Comparison of ENCODE assay signal across 8 mouse cellular contexts in the genomic region with DNA sequence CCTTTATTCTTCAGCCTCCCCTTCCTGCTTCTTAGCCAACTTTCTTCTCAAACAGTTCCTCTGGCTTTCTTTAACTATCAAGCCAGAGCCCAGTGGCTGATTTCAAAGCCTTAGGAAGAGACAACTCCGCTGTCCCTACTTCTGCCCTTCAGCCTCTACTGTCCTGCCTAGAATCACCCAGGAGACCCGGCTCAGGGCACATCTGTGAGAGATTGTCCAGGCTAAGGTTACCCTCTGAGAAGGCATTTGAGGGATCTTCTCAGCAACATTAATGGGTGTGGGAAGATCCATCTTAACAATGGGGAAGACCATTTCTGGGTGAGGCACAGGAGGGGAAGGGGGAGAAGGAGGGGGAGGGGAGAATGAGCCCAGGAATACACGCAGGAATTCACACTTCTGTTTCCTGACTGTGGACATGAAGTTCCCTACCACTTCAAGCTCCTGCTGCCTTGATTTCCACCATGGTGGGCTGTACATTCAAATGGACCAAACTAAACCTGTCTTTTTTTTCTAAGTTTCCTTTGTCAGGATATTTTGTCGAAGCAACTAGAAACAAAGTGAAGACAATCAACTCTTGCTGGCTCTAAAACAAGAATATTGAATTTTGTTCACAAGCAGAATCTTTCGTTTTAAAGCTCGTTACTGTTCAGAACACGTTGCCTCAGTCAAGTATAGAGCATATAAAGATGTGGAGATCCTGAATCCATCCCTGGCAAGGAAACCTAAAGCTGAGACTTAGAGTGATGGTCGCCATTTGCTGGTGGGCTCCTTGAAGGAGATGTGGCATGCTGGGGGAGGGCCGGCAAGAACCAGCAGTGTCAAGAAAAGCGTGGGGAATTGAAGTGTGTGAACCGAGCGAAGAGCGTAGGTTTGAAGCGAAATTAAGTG. TPM values are rescaled to one million over a fixed set of nuclear protein-coding genes. Genes with fewer than 3 reads are reported as not detected.
DNase-seq lines count a peak whose midpoint lies in the region; ATAC-seq lines count a peak whose summit lies in the region.

No protein-coding gene starts in this region.

- no peaks in the 10 kb centered on the region for H3K36me3 ChIP-seq in embryonic facial prominence, embryonic 13.5 days
- H3K36me3 ChIP-seq in intestine, embryonic 14.5 days (ENCODE audit: control insufficient read depth, insufficient read depth, low read length), result no peaks in the 10 kb centered on the region
- H3K36me3 ChIP-seq in midbrain, embryonic 16.5 days (ENCODE audit: control insufficient read depth, insufficient read depth, low read length), result no peaks in the 10 kb centered on the region

- peaks cover 15% of the 10 kb centered on the region for H3K4me1 ChIP-seq in embryonic facial prominence, embryonic 13.5 days
- peaks cover 8% of the 10 kb centered on the region for H3K4me1 ChIP-seq in intestine, embryonic 14.5 days (replicated peaks; ENCODE audit: control insufficient read depth, insufficient read depth, low read length)
- peaks cover 12% of the 10 kb centered on the region for H3K4me1 ChIP-seq in midbrain, embryonic 16.5 days (ENCODE audit: control insufficient read depth, insufficient read depth, low read length)

- H3K9me3 ChIP-seq in embryonic facial prominence, embryonic 13.5 days, result no peaks in the 10 kb centered on the region
- no peaks in the 10 kb centered on the region for H3K9me3 ChIP-seq in intestine, embryonic 14.5 days (ENCODE audit: control insufficient read depth, low read length)
- H3K9me3 ChIP-seq in midbrain, embryonic 16.5 days (replicated peaks; ENCODE audit: control insufficient read depth, low read length, poor library complexity, severe bottlenecking), result no peaks in the 10 kb centered on the region

- peak overlapping the region; percentile 85 for H3K9ac ChIP-seq in embryonic facial prominence, embryonic 13.5 days
- peak overlapping the region; percentile 84 for H3K9ac ChIP-seq in intestine, embryonic 14.5 days (ENCODE audit: low read length)
- peak overlapping the region; percentile 70 for H3K9ac ChIP-seq in midbrain, embryonic 16.5 days (ENCODE audit: low read depth, low read length)

- intact Hi-C loops in left cerebral cortex, postnatal 10 days (cut with DNase I), result loop anchor here (2.0 kb wide), 1 partner anchor 73 kb away; no protein-coding TSS in a partner anchor

- H3K27me3 ChIP-seq in embryonic facial prominence, embryonic 13.5 days, result no peaks in the 10 kb centered on the region
- H3K27me3 ChIP-seq in intestine, embryonic 14.5 days (replicated peaks; ENCODE audit: control insufficient read depth, insufficient read depth, low read length), result no peaks in the 10 kb centered on the region
- H3K27me3 ChIP-seq in midbrain, embryonic 16.5 days (ENCODE audit: control insufficient read depth, insufficient read depth, low read depth, low read length), result no peaks in the 10 kb centered on the region

- 0 out of 2 replicates have a peak, but pooled peaks have one; percentile 20 for ATAC-seq in embryonic facial prominence, embryonic 13.5 days (ENCODE audit: insufficient number of reproducible peaks, insufficient read depth, low FRiP score, low TSS enrichment, low read depth)
- ATAC-seq in intestine, embryonic 14.5 days (replicated peaks; ENCODE audit: low FRiP score, low TSS enrichment, low read depth), result peak; percentile 10; the same call in 1 of the 2 replicates
- ATAC-seq in midbrain, embryonic 16.5 days, result peak; percentile 33
- ATAC-seq in monocyte, adult 5-6 weeks (replicated peaks; ENCODE audit: insufficient number of reproducible peaks, low FRiP score, low TSS enrichment, poor library complexity, severe bottlenecking), result no peak

- H3K27ac ChIP-seq in embryonic facial prominence, embryonic 13.5 days, result peak overlapping the region; percentile 96
- H3K27ac ChIP-seq in intestine, embryonic 14.5 days (ENCODE audit: low read depth), result peak overlapping the region; percentile 96
- peak overlapping the region; percentile 94 for H3K27ac ChIP-seq in midbrain, embryonic 16.5 days (ENCODE audit: low read length)

- DNase-seq in left cerebral cortex, postnatal 10 days (ENCODE audit: extremely low spot score in 1 of 2, low spot score in 2 of 2), result peak; percentile 9 to 40
- no peak for DNase-seq in left cerebral cortex, adult 18-20 months (ENCODE audit: low spot score in 2 of 2)
- DNase-seq in Muller cell, postnatal 12 days (ENCODE audit: inconsistent ontology term), result peak; percentile 54
- peak; percentile 74 for DNase-seq in intestine, embryonic 14.5 days (ENCODE audit: low spot score)
- no peak for DNase-seq in B cell, adult 2 months

- peak overlapping the region; percentile 62 for H3K4me3 ChIP-seq in embryonic facial prominence, embryonic 13.5 days
- peak overlapping the region; percentile 75 for H3K4me3 ChIP-seq in intestine, embryonic 14.5 days (ENCODE audit: low read depth, low read length)
- H3K4me3 ChIP-seq in midbrain, embryonic 16.5 days (ENCODE audit: low read depth, low read length), result peak overlapping the region; percentile 57

- H3K4me2 ChIP-seq in embryonic facial prominence, embryonic 13.5 days, result peak overlapping the region; percentile 66
- H3K4me2 ChIP-seq in intestine, embryonic 14.5 days (ENCODE audit: low read length), result peak overlapping the region; percentile 53
- peak overlapping the region; percentile 61 for H3K4me2 ChIP-seq in midbrain, embryonic 16.5 days (ENCODE audit: low read length)

- WGBS in embryonic facial prominence, embryonic 13.5 days, result 2% methylated on average over 14 of the region's 14 CpGs
- WGBS in intestine, embryonic 14.5 days, result under 1% methylated on average over 14 of the region's 14 CpGs
- 2% methylated on average over 14 of the region's 14 CpGs for WGBS in midbrain, embryonic 16.5 days

RNA-seq across cellular contexts. Expression of gene Klrb1b, which starts 11.6 kb away (rescaled TPM):
- not detected for total RNA-seq in left cerebral cortex, postnatal 10 days (2021)
- total RNA-seq in left cerebral cortex, adult 18-20 months (2021), result not detected
- 0.19 TPM in 1 of 2 replicates, not detected in the other for polyA plus RNA-seq in embryonic facial prominence, embryonic 13.5 days (2015; fragmentation: Nextera tagmentation; extraction: Ambion mirVana)
- polyA plus RNA-seq in intestine, embryonic 14.5 days (2014; fragmentation: Nextera tagmentation; extraction: Ambion mirVana), result 0.19 and 0.67 TPM in 2 replicates
- polyA plus RNA-seq in midbrain, embryonic 16.5 days (2015; fragmentation: Nextera tagmentation; extraction: Ambion mirVana), result not detected in 2 replicates
- 99.8 to 219 TPM (median 100 TPM) in 3 replicates for total RNA-seq in monocyte, adult 5-6 weeks (2017)

RNA-seq across cellular contexts. Expression of gene Gm44511, which starts 11.6 kb away (rescaled TPM):
- not detected for total RNA-seq in left cerebral cortex, postnatal 10 days (2021)
- not detected for total RNA-seq in left cerebral cortex, adult 18-20 months (2021)
- not detected in 2 replicates for polyA plus RNA-seq in embryonic facial prominence, embryonic 13.5 days (2015; fragmentation: Nextera tagmentation; extraction: Ambion mirVana)
- 0.62 TPM in 1 of 2 replicates, not detected in the other for polyA plus RNA-seq in intestine, embryonic 14.5 days (2014; fragmentation: Nextera tagmentation; extraction: Ambion mirVana)
- not detected in 2 replicates for polyA plus RNA-seq in midbrain, embryonic 16.5 days (2015; fragmentation: Nextera tagmentation; extraction: Ambion mirVana)
- total RNA-seq in monocyte, adult 5-6 weeks (2017), result 0.57 TPM in 1 of 3 replicates, not detected in the others

RNA-seq across cellular contexts. Expression of gene Klrb1c, which starts 48.7 kb away (rescaled TPM):
- total RNA-seq in left cerebral cortex, postnatal 10 days (2021), result not detected
- not detected for total RNA-seq in left cerebral cortex, adult 18-20 months (2021)
- polyA plus RNA-seq in embryonic facial prominence, embryonic 13.5 days (2015; fragmentation: Nextera tagmentation; extraction: Ambion mirVana), result 0.10 TPM in 1 of 2 replicates, not detected in the other
- 0.20 and 0.26 TPM in 2 replicates for polyA plus RNA-seq in intestine, embryonic 14.5 days (2014; fragmentation: Nextera tagmentation; extraction: Ambion mirVana)
- not detected in 2 replicates for polyA plus RNA-seq in midbrain, embryonic 16.5 days (2015; fragmentation: Nextera tagmentation; extraction: Ambion mirVana)
- 160 to 719 TPM (median 207 TPM) in 3 replicates for total RNA-seq in monocyte, adult 5-6 weeks (2017)

RNA-seq across cellular contexts. Expression of gene Clec2i, which starts 49.7 kb away (rescaled TPM):
- not detected for total RNA-seq in left cerebral cortex, postnatal 10 days (2021)
- total RNA-seq in left cerebral cortex, adult 18-20 months (2021), result not detected
- polyA plus RNA-seq in embryonic facial prominence, embryonic 13.5 days (2015; fragmentation: Nextera tagmentation; extraction: Ambion mirVana), result 0.19 and 0.20 TPM in 2 replicates
- 0.19 TPM in 1 of 2 replicates, not detected in the other for polyA plus RNA-seq in intestine, embryonic 14.5 days (2014; fragmentation: Nextera tagmentation; extraction: Ambion mirVana)
- not detected in 2 replicates for polyA plus RNA-seq in midbrain, embryonic 16.5 days (2015; fragmentation: Nextera tagmentation; extraction: Ambion mirVana)
- total RNA-seq in monocyte, adult 5-6 weeks (2017), result 129 to 160 TPM (median 147 TPM) in 3 replicates

RNA-seq across cellular contexts. Expression of gene BC035044, which starts 53.2 kb away (rescaled TPM):
- total RNA-seq in left cerebral cortex, postnatal 10 days (2021), result 1 to 10 TPM; 1.5 to 1.7 TPM
- total RNA-seq in left cerebral cortex, adult 18-20 months (2021), result 1 to 10 TPM; 1.1 to 1.9 TPM
- 0.77 and 0.90 TPM in 2 replicates for polyA plus RNA-seq in embryonic facial prominence, embryonic 13.5 days (2015; fragmentation: Nextera tagmentation; extraction: Ambion mirVana)
- 1.8 and 3.0 TPM in 2 replicates for polyA plus RNA-seq in intestine, embryonic 14.5 days (2014; fragmentation: Nextera tagmentation; extraction: Ambion mirVana)
- 0.23 TPM in 1 of 2 replicates, not detected in the other for polyA plus RNA-seq in midbrain, embryonic 16.5 days (2015; fragmentation: Nextera tagmentation; extraction: Ambion mirVana)
- 29.0 to 64.0 TPM (median 51.6 TPM) in 3 replicates for total RNA-seq in monocyte, adult 5-6 weeks (2017)

Comparison
In these comparisons a context has a peak if more than half of its experiments do, and no peak if none do; other contexts are left out.
1. DNase-seq: peak in left cerebral cortex, postnatal 10 days (2 of 2), Muller cell, postnatal 12 days (single experiment) and intestine, embryonic 14.5 days (single experiment); none in left cerebral cortex, adult 18-20 months (0 of 2) and B cell, adult 2 months (0 of 2).
2. RNA of gene Klrb1b, which starts 11.6 kb away (total RNA-seq): 99.8 to 219 TPM in monocyte, adult 5-6 weeks; not detected in left cerebral cortex, adult 18-20 months and not detected in left cerebral cortex, postnatal 10 days; every median in the first group is over 10 times any median in the second.
3. RNA of gene Klrb1c, which starts 48.7 kb away (total RNA-seq): 160 to 719 TPM in monocyte, adult 5-6 weeks; not detected in left cerebral cortex, postnatal 10 days and not detected in left cerebral cortex, adult 18-20 months; every median in the first group is over 100 times any median in the second.
4. Peak in every context shown above with its lines, with median percentiles within 50 percentile points of each other: H3K27ac ChIP-seq, H3K4me2 ChIP-seq, H3K4me3 ChIP-seq and H3K9ac ChIP-seq.